Mouse (Mus musculus): ENCODE measurements at regions not wholly inside any gene's neighbourhood (a gene's known extent, or its start where the extent isn't known, plus 50 kb on each side); places are given as distances from the start of the nearest gene placed in this dataset.

GRCm38 (mm10) chr6:81438951-81439722 is 484.3 kb upstream of the Gcfc2 start:
- H3K9me3 ChIP-seq (replicated peaks; ENCODE audit: control insufficient read depth, low read length): no peaks in the 10 kb centered on the region
- H3K9ac ChIP-seq (replicated peaks; ENCODE audit: low read depth, low read length): no peak overlapping the region
- TF ChIP-seq CTCF (IDR thresholded peaks at IDR 0.05; ENCODE audit: low read depth): no peak
- TF ChIP-seq EP300 (IDR thresholded peaks at IDR 0.05; ENCODE audit: low read depth): no peak
- no peaks in the 10 kb centered on the region for H3K4me1 ChIP-seq (ENCODE audit: control insufficient read depth, insufficient read depth)
- H3K36me3 ChIP-seq (replicated peaks; ENCODE audit: control insufficient read depth, insufficient read depth, low read length): no peaks in the 10 kb centered on the region
- no peak for ATAC-seq (ENCODE audit: insufficient read depth, low read depth)
- H3K4me2 ChIP-seq (ENCODE audit: low read depth, low read length): no peak overlapping the region
- H3K27me3 ChIP-seq (ENCODE audit: control insufficient read depth, insufficient read depth, low read length): no peaks in the 10 kb centered on the region
- H3K27ac ChIP-seq (ENCODE audit: low read depth): no peak overlapping the region
- DNase-seq (ENCODE audit: low spot score): no peak
- 88% methylated on average over 2 of the region's 2 CpGs for WGBS
- no peak overlapping the region for H3K4me3 ChIP-seq (ENCODE audit: low read depth, low read length)

GRCm38 (mm10) chr6:81441396-81441795 is 482.1 kb upstream of the Gcfc2 start:
- Histone ChIP-seq H3K27ac (ENCODE audit: low read depth) (no peak overlapping the region), H3K9ac (replicated peaks; ENCODE audit: low read depth, low read length) (no peak overlapping the region), H3K4me3 (ENCODE audit: low read depth, low read length) (no peak overlapping the region), H3K36me3 (replicated peaks; ENCODE audit: control insufficient read depth, insufficient read depth, low read length) (no peaks in the 10 kb centered on the region), H3K9me3 (replicated peaks; ENCODE audit: control insufficient read depth, low read length) (no peaks in the 10 kb centered on the region), H3K4me2 (ENCODE audit: low read depth, low read length) (no peak overlapping the region), H3K27me3 (ENCODE audit: control insufficient read depth, insufficient read depth, low read length) (no peaks in the 10 kb centered on the region), H3K4me1 (ENCODE audit: control insufficient read depth, insufficient read depth) (no peaks in the 10 kb centered on the region)
- DNase-seq (ENCODE audit: low spot score) (no peak), ATAC-seq (ENCODE audit: insufficient read depth, low read depth) (no peak)
- TF ChIP-seq CTCF (IDR thresholded peaks at IDR 0.05; ENCODE audit: low read depth) (no peak), EP300 (IDR thresholded peaks at IDR 0.05; ENCODE audit: low read depth) (no peak)

DNA sequence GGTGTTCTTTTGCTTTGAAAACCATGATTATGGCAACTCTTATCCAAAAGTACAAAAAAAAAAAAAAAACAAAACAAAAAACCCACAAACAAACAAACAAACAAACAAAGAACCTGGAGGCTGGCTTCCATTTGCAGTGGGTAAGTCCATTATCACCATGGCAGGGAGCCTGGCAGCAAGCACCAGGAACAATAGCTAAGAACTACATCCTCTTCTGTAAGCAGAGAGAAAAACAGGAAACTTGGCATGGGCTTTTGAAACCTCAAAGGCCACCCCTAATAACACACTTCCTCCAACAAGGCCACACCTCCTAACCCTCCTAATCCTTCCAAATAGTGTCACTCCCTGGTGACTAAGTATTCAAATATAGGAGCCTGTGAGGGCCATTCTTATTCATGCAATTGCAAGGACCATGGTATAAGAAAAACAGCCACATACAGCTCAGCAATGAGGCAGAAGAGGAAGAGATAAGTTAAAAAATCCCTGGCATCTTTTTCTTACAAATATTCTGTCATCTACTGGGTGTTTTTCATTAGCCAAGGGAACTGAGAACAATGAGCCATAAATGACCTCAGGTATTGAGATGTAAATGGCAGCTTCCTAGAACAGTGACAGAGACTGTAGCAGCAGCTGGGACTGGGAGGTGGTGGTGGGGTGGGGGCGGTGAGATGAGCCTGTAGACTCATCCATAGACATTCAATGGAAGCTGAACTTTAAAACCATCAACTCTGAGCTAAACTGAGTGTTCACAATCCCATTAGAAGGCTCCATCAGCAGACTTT is 477.3 kb upstream of the Gcfc2 start:
- Histone ChIP-seq H3K27me3 (ENCODE audit: control insufficient read depth, insufficient read depth, low read length) (no peaks in the 10 kb centered on the region), H3K4me2 (ENCODE audit: low read depth, low read length) (no peak overlapping the region), H3K9ac (replicated peaks; ENCODE audit: low read depth, low read length) (no peak overlapping the region), H3K36me3 (replicated peaks; ENCODE audit: control insufficient read depth, insufficient read depth, low read length) (no peaks in the 10 kb centered on the region), H3K9me3 (replicated peaks; ENCODE audit: control insufficient read depth, low read length) (no peaks in the 10 kb centered on the region), H3K4me1 (ENCODE audit: control insufficient read depth, insufficient read depth) (no peaks in the 10 kb centered on the region), H3K27ac (ENCODE audit: low read depth) (no peak overlapping the region), H3K4me3 (ENCODE audit: low read depth, low read length) (no peak overlapping the region)
- DNase-seq (ENCODE audit: low spot score): no peak
- WGBS: 82% methylated on average over 1 of the region's 1 CpGs
- no peak for ATAC-seq (ENCODE audit: insufficient read depth, low read depth)
- TF ChIP-seq EP300 (IDR thresholded peaks at IDR 0.05; ENCODE audit: low read depth): no peak

DNA sequence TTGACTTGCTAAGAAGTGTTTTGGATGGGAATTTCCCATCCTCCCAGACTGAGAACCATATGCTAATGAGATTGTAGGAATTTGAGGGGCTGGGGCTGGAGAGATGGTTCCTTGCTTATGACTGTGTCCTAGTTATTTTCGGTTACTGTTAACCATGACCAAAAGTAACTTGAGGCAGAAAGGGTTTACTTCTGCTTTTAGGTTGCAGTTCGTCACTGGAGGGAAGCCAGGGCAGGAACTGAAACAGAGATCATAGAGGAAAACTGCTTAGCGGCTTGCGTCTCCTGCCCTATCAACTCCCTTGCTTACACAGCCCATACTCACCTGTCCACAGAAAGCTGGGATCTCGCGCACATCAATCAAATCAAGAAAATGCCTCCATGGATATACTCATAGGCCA is 475.8 kb upstream of the Gcfc2 start:
- ATAC-seq (ENCODE audit: insufficient read depth, low read depth) (no peak), DNase-seq (ENCODE audit: low spot score) (no peak)
- H3K36me3 ChIP-seq (replicated peaks; ENCODE audit: control insufficient read depth, insufficient read depth, low read length): no peaks in the 10 kb centered on the region
- WGBS: 86% methylated on average over 6 of the region's 6 CpGs
- H3K9me3 ChIP-seq (replicated peaks; ENCODE audit: control insufficient read depth, low read length): no peaks in the 10 kb centered on the region
- no peak overlapping the region for H3K4me3 ChIP-seq (ENCODE audit: low read depth, low read length)
- TF ChIP-seq CTCF (IDR thresholded peaks at IDR 0.05; ENCODE audit: low read depth) (no peak), EP300 (IDR thresholded peaks at IDR 0.05; ENCODE audit: low read depth) (no peak)
- no peaks in the 10 kb centered on the region for H3K27me3 ChIP-seq (ENCODE audit: control insufficient read depth, insufficient read depth, low read length)
- no peaks in the 10 kb centered on the region for H3K4me1 ChIP-seq (ENCODE audit: control insufficient read depth, insufficient read depth)
- H3K27ac ChIP-seq (ENCODE audit: low read depth): no peak overlapping the region
- no peak overlapping the region for H3K4me2 ChIP-seq (ENCODE audit: low read depth, low read length)
- H3K9ac ChIP-seq (replicated peaks; ENCODE audit: low read depth, low read length): no peak overlapping the region

DNA sequence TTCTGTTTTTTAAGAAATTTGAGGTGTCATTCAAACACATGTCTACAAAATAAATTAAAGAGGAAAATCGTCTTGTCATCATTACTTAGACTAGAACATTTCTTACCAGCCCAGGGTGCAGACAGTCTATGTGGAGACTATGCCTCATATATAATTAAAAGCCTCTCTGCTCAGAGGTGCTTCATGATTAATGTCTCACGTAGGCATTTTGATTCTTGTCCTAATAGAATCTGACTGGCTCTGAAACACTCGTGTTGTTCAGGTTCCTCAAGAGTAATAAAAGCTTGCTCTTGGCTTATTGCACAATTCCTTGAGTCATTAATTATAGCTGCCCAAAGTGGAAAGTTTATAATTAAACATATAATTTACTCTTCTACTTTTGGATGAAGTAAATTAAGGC is 475.1 kb upstream of the Gcfc2 start:
- 74% methylated on average over 3 of the region's 3 CpGs for WGBS
- no peak overlapping the region for H3K4me3 ChIP-seq (ENCODE audit: low read depth, low read length)
- H3K36me3 ChIP-seq (replicated peaks; ENCODE audit: control insufficient read depth, insufficient read depth, low read length): no peaks in the 10 kb centered on the region
- ATAC-seq (ENCODE audit: insufficient read depth, low read depth): no peak
- H3K27me3 ChIP-seq (ENCODE audit: control insufficient read depth, insufficient read depth, low read length): no peaks in the 10 kb centered on the region
- H3K4me1 ChIP-seq (ENCODE audit: control insufficient read depth, insufficient read depth): no peaks in the 10 kb centered on the region
- no peak for DNase-seq (ENCODE audit: low spot score)
- no peak overlapping the region for H3K4me2 ChIP-seq (ENCODE audit: low read depth, low read length)
- no peak for TF ChIP-seq CTCF (IDR thresholded peaks at IDR 0.05; ENCODE audit: low read depth)
- H3K27ac ChIP-seq (ENCODE audit: low read depth): no peak overlapping the region
- no peak overlapping the region for H3K9ac ChIP-seq (replicated peaks; ENCODE audit: low read depth, low read length)
- no peaks in the 10 kb centered on the region for H3K9me3 ChIP-seq (replicated peaks; ENCODE audit: control insufficient read depth, low read length)

All from heart, postnatal 0 days (tissue).